Mouse (Mus musculus): Measurements from ENCODE around the gene Aunip. TPM values are rescaled to one million over a fixed set of nuclear protein-coding genes. Genes with fewer than 3 reads are reported as not detected.

Aunip gene
- total and polyA plus RNA-seq, 2 experiments = 0.09 TPM; not detected in 1

- TF ChIP-seq CTCF (IDR thresholded peaks at IDR 0.05; ENCODE audit: low read depth, low read length) (no peak), POLR2A (IDR thresholded peaks at IDR 0.05; ENCODE audit: extremely low read depth, insufficient read depth, low read length) (no peak)
- Histone ChIP-seq H3K27me3 (ENCODE audit: control insufficient read depth, insufficient read depth, low read length) (no peaks in the 10 kb centered on the region), H3K4me3 (ENCODE audit: insufficient read depth, low read depth, low read length) (no peak overlapping the region), H3K36me3 (ENCODE audit: control insufficient read depth, insufficient read depth, low read length) (peaks cover 3% of the 10 kb centered on the region; the same call in 1 of the 2 replicates), H3K9ac (ENCODE audit: low read depth, low read length) (no peak overlapping the region), H3K27ac (replicated peaks; ENCODE audit: insufficient read depth, low read depth, low read length) (no peak overlapping the region), H3K4me1 (ENCODE audit: control insufficient read depth, insufficient read depth, low read length) (peaks cover 7% of the 10 kb centered on the region), H3K79me2 (ENCODE audit: control insufficient read depth, insufficient read depth, low read length) (no peaks in the 10 kb centered on the region; the same call in 1 of the 2 replicates)
- no peak for DNase-seq (ENCODE audit: extremely low read depth, low read depth, low spot score)
- 85% methylated on average over 4 of the region's 4 CpGs for WGBS
These were observed 7.0 kb upstream of the Aunip start for GRCm38 (mm10) chr4:134503686-134504357.

- Histone ChIP-seq H3K4me1 (ENCODE audit: control insufficient read depth, insufficient read depth, low read length) (peaks cover 7% of the 10 kb centered on the region), H3K27me3 (ENCODE audit: control insufficient read depth, insufficient read depth, low read length) (no peaks in the 10 kb centered on the region), H3K79me2 (ENCODE audit: control insufficient read depth, insufficient read depth, low read length) (no peaks in the 10 kb centered on the region; the same call in 1 of the 2 replicates), H3K36me3 (ENCODE audit: control insufficient read depth, insufficient read depth, low read length) (peaks cover 3% of the 10 kb centered on the region; the same call in 1 of the 2 replicates), H3K4me3 (ENCODE audit: insufficient read depth, low read depth, low read length) (no peak overlapping the region), H3K27ac (replicated peaks; ENCODE audit: insufficient read depth, low read depth, low read length) (no peak overlapping the region), H3K9ac (ENCODE audit: low read depth, low read length) (no peak overlapping the region)
- TF ChIP-seq POLR2A (IDR thresholded peaks at IDR 0.05; ENCODE audit: extremely low read depth, insufficient read depth, low read length) = no peak
- TF ChIP-seq CTCF (IDR thresholded peaks at IDR 0.05; ENCODE audit: low read depth, low read length) = no peak
- DNase-seq (ENCODE audit: extremely low read depth, low read depth, low spot score) = no peak
- WGBS = 55% methylated on average over 4 of the region's 4 CpGs
These were observed 5.5 kb upstream of the Aunip start for GRCm38 (mm10) chr4:134505303-134505789.

GRCm38 (mm10) chr4:134505966-134506594 is 4.7 kb upstream of the Aunip start:
- H3K79me2 ChIP-seq (ENCODE audit: control insufficient read depth, insufficient read depth, low read length) = no peaks in the 10 kb centered on the region
- no peak overlapping the region for H3K27ac ChIP-seq (replicated peaks; ENCODE audit: insufficient read depth, low read depth, low read length)
- TF ChIP-seq CTCF (IDR thresholded peaks at IDR 0.05; ENCODE audit: low read depth, low read length) = no peak
- no peak for TF ChIP-seq POLR2A (IDR thresholded peaks at IDR 0.05; ENCODE audit: extremely low read depth, insufficient read depth, low read length)
- H3K27me3 ChIP-seq (ENCODE audit: control insufficient read depth, insufficient read depth, low read length) = no peaks in the 10 kb centered on the region
- peaks cover 3% of the 10 kb centered on the region; the same call in 1 of the 2 replicates for H3K36me3 ChIP-seq (ENCODE audit: control insufficient read depth, insufficient read depth, low read length)
- no peak overlapping the region for H3K4me3 ChIP-seq (ENCODE audit: insufficient read depth, low read depth, low read length)
- 67% methylated on average over 3 of the region's 4 CpGs for WGBS
- DNase-seq (ENCODE audit: extremely low read depth, low read depth, low spot score) = no peak
- H3K4me1 ChIP-seq (ENCODE audit: control insufficient read depth, insufficient read depth, low read length) = peaks cover 5% of the 10 kb centered on the region
- H3K9ac ChIP-seq (ENCODE audit: low read depth, low read length) = 0 out of 2 replicates have a peak overlapping the region, but pooled peaks have one; percentile 2

GRCm38 (mm10) chr4:134506713-134507112 is 4.1 kb upstream of the Aunip start:
- Histone ChIP-seq H3K27ac (replicated peaks; ENCODE audit: insufficient read depth, low read depth, low read length) (no peak overlapping the region), H3K79me2 (ENCODE audit: control insufficient read depth, insufficient read depth, low read length) (no peaks in the 10 kb centered on the region), H3K4me1 (ENCODE audit: control insufficient read depth, insufficient read depth, low read length) (peaks cover 6% of the 10 kb centered on the region), H3K27me3 (ENCODE audit: control insufficient read depth, insufficient read depth, low read length) (no peaks in the 10 kb centered on the region), H3K36me3 (ENCODE audit: control insufficient read depth, insufficient read depth, low read length) (peaks cover 3% of the 10 kb centered on the region; the same call in 1 of the 2 replicates), H3K4me3 (ENCODE audit: insufficient read depth, low read depth, low read length) (no peak overlapping the region), H3K9ac (ENCODE audit: low read depth, low read length) (no peak overlapping the region)
- DNase-seq (ENCODE audit: extremely low read depth, low read depth, low spot score) = peak; percentile 88
- WGBS = 37% methylated on average over 19 of the region's 19 CpGs
- no peak for TF ChIP-seq POLR2A (IDR thresholded peaks at IDR 0.05; ENCODE audit: extremely low read depth, insufficient read depth, low read length)
- TF ChIP-seq CTCF (IDR thresholded peaks at IDR 0.05; ENCODE audit: low read depth, low read length) = no peak

- TF ChIP-seq CTCF (IDR thresholded peaks at IDR 0.05; ENCODE audit: low read depth, low read length) (no peak), POLR2A (IDR thresholded peaks at IDR 0.05; ENCODE audit: extremely low read depth, insufficient read depth, low read length) (no peak)
- no peak overlapping the region for H3K9ac ChIP-seq (ENCODE audit: low read depth, low read length)
- H3K27ac ChIP-seq (replicated peaks; ENCODE audit: insufficient read depth, low read depth, low read length) = no peak overlapping the region
- WGBS = 76% methylated on average over 4 of the region's 4 CpGs
- H3K27me3 ChIP-seq (ENCODE audit: control insufficient read depth, insufficient read depth, low read length) = no peaks in the 10 kb centered on the region
- H3K79me2 ChIP-seq (ENCODE audit: control insufficient read depth, insufficient read depth, low read length) = no peaks in the 10 kb centered on the region; the same call in 1 of the 2 replicates
- no peak overlapping the region for H3K4me3 ChIP-seq (ENCODE audit: insufficient read depth, low read depth, low read length)
- H3K4me1 ChIP-seq (ENCODE audit: control insufficient read depth, insufficient read depth, low read length) = peaks cover 6% of the 10 kb centered on the region
- DNase-seq (ENCODE audit: extremely low read depth, low read depth, low spot score) = no peak
- peaks cover 3% of the 10 kb centered on the region; the same call in 1 of the 2 replicates for H3K36me3 ChIP-seq (ENCODE audit: control insufficient read depth, insufficient read depth, low read length)
These were observed 403 bp upstream of the Aunip start for GRCm38 (mm10) chr4:134510396-134510795.
